Mouse (Mus musculus): Measurements from ENCODE around the gene Tbca.

Gene Tbca

DNA sequence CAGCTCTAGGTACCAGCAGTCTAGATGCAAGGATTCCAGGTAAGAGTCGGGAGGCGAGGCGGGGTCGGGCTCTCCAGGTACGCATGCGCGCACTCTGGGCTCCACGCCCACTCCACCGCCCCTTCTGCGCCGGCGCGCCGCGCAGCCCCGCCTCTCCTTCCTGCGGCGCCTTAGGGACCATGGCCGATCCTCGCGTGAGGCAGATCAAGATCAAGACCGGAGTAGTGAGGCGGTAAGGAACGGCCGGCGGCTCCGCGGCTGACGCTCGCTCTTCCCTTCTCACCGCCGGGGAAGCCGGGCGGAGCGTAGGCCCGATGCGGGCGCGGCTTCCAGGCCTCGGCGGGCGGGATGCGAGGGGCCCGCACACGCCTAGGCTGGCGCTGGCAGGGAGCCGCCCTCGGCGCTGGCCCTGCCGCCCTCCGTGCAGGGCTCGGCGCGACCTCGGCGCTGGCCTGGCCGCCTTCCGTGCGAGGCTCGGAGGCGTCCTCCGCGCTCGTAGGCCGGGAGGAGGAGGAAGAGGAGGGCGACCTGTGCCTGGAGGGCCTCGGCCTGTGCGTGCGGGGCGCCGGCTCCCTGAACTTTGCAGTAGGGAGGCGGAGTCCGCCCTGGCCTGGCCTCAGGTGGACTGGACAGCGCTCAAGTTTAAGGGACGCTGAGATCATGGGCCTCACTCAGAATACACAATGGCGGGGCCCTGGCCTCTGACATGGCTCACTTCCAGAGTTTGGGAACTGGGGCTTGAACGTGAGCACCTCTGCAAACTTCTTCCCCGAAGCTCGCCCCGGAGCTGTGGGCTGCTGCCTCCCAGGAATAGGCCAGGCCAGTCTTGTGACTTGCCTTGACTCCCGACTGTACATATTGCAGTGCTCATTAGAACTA, at the start of gene Tbca:
TSS of gene Tbca (plus strand) at position 140 of the 879 bp plus-strand sequence.
- DNase-seq (ENCODE audit: low spot score) = peak; percentile 95

DNA sequence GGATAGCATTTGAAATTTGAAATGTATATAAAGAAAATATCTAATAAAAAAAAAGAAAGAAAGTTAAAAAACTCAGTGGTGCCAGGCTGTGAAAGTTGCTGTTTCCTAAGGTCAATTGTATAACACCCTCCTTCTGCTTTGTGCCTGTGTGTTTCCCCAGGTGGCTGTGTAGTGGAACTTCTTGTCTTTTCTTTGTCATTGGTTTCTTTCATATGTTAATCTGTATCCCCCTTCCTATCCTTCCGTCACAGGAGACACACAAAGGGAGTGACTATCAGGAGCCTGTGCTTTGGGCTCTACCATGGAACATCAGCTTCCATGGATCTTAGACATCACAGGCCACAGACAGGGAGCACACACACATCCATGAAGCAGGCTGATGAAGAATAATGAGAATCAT, 43.5 kb upstream of the Tbca start:
- no peak for DNase-seq (ENCODE audit: low spot score)

GRCm38 (mm10) chr13:94765852-94766251, 22.9 kb upstream of the Tbca start:
- DNase-seq (ENCODE audit: low spot score) = no peak

GRCm38 (mm10) chr13:94768460-94769154, 20.1 kb upstream of the Tbca start:
- no peak for DNase-seq (ENCODE audit: low spot score)

- no peak for DNase-seq (ENCODE audit: low spot score)
These were observed 19.6 kb upstream of the Tbca start for GRCm38 (mm10) chr13:94769155-94769470.

GRCm38 (mm10) chr13:94786866-94787265, 1.8 kb upstream of the Tbca start:
- DNase-seq (ENCODE audit: low spot score) = no peak

- DNase-seq (ENCODE audit: low spot score) = no peak
These were observed 6.0 kb downstream of the Tbca start for GRCm38 (mm10) chr13:94794689-94795088.

DNA sequence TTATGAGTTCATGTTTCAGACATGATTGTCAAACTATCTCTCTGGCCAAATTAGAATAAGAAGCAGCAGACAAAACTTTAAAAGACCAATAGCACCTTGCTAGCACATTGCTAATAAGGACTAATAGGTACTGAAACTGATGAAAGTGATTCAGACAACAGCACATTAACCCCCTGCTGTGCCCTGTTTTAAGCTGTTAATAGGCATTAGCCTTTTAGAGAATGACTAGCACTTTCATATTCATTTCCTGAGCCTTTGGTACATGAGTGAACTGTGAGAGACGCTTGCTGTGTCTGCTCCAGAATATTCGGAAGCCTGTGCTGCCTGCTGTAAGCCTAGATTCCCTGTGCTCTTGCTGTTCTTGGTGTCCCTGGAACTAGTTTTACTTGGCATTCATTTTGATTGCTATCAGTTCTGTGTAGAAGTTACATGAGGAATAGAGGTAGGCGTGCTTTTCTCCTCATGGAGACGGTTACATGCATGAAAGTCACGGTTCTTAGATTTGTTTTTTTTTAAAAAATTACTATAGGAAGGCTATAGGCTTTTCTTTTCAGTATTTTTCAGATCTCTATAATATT, 14.9 kb downstream of the Tbca start:
- DNase-seq (ENCODE audit: low spot score) = no peak

- no peak for DNase-seq (ENCODE audit: low spot score)
These were observed 17.8 kb downstream of the Tbca start for GRCm38 (mm10) chr13:94806315-94807179.

DNA sequence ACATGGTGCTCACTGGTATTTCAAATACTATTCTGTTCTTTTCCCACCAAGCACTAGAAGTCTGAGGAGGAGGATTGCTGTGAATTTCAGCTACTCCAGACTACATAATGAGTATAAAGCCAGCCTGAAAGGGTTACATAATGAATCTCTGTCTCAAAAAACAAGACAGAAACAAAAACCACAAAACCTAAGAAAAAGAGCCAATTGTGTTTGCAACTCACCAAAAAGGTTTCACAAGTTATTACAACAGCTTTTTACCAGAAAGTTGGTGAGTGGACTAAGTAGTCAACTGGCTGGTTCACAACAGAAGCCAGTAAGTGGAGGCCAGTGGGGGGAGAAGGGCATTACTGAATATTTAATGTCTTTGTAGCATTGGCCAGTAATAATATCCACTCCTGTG, 19.9 kb downstream of the Tbca start:
- no peak for DNase-seq (ENCODE audit: low spot score)

DNA sequence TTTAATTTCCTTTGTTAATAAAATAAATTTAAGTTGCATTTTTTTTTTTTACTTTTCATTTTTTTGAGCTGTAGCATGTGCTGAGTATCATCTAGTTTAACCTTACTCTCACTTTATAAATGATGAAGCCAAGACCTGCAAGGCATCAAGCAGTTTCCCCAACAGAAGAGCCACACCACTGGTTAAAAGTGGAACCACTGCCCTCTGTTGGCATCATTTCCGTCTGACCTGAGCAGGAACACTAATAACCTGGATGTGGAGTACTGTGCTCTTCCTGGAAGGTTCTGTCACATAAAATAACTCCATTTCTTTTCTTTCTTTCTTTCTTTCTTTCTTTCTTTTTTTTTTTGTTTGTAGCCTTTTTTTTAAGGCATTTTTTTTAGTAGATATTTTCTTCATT, 21.0 kb downstream of the Tbca start:
- DNase-seq (ENCODE audit: low spot score) = peak; percentile 34

GRCm38 (mm10) chr13:94811451-94811850, 22.7 kb downstream of the Tbca start:
- no peak for DNase-seq (ENCODE audit: low spot score)

- DNase-seq (ENCODE audit: low spot score) = no peak
These were observed 25.1 kb downstream of the Tbca start for GRCm38 (mm10) chr13:94813770-94814169.

DNA sequence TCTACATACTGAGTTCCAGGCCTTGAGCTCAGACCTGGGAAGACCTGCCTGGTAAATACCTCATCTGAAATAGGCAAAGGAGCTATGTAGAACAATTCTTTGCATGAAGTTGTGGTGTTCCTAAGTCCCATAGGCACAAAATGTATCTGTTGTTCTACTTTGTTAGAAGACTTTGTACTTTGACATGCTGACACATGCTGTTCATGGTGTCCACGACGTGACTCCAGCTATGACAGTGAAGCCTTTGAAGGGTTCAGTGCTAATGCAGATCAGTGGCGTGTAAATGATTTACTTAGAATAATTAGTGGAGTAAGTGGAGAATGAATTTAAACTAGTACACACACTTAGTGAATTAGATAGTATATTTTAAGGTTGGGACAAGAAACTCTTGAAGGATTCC, 31.8 kb downstream of the Tbca start:
- DNase-seq (ENCODE audit: low spot score) = no peak

DNA sequence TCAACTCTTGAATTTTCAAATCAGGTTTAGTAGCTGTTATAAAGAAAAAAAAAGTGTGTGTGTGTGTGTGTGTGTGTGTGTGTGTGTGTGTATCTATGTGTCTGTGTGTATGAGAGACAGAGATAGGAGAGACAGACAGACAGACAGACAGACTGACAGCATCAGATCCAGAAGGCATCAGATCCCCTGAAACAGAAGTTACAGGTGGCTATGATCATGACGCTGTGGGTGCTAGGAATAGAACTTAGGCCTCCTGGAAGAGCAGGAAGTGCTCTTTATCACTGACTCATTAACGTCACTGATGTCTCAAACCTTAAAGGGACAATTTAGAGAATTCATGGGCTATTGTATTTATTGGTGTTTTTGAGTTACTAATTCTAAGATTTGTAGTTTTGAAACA, 32.2 kb downstream of the Tbca start:
- no peak for DNase-seq (ENCODE audit: low spot score)

DNA sequence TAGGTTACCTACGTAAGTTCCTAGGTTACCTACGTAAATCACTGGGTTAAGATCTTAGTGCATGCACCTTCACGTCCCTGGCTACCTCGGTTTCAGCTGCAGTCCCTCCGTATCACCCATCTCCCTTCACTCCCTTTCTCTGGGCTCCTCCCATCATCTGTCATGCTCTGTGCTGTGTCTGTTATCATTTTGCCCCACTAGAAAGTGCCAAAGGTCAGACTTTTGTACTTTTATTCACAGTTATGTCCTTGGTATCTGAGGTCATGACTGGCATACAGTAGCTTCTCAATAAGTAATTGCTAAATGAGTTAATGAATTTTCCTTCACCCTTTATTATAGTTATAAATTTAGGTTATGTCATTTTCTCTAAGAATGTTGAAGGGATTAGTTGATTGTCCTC, 37.7 kb downstream of the Tbca start:
- no peak for DNase-seq (ENCODE audit: low spot score)

DNA sequence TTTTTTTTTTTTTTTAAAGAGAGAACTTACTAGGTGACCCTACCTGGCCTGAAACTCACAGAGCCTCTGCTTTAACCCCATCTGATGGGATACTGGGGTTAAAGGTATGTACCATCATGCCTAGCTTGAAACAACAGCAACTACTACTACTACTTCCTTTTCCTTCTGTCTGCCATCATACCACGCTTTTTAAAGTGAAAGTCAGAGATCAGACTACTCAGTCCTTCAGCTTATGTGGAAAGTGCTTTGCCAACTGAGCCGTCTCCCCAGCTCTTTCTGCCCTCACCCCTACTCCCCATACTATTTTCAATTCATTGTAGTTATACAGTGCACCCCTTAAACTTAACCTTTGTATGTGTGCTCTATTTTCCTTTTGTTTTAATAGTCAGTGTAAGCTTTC, 38.3 kb downstream of the Tbca start:
- no peak for DNase-seq (ENCODE audit: low spot score)

DNA sequence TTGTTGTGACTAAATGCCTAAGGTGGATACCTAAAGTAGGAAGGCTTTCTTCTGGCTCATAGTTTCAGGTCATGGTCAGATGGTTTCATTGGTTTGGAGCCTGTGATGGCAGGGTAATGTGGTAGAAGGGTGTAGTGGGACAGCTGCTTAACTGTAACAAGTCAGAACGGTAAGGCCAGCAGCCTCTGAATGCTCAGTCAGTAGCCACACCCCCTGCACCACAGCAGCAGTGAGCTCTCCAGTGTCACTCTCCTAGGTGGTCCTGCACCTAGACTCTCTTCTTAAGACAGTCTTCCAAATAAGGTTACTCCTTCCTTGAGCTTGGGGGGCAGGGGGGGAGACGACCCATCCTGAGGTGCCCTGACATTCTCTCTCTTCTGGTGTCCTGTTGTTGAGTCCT, 39.1 kb downstream of the Tbca start:
- no peak for DNase-seq (ENCODE audit: low spot score)

DNA sequence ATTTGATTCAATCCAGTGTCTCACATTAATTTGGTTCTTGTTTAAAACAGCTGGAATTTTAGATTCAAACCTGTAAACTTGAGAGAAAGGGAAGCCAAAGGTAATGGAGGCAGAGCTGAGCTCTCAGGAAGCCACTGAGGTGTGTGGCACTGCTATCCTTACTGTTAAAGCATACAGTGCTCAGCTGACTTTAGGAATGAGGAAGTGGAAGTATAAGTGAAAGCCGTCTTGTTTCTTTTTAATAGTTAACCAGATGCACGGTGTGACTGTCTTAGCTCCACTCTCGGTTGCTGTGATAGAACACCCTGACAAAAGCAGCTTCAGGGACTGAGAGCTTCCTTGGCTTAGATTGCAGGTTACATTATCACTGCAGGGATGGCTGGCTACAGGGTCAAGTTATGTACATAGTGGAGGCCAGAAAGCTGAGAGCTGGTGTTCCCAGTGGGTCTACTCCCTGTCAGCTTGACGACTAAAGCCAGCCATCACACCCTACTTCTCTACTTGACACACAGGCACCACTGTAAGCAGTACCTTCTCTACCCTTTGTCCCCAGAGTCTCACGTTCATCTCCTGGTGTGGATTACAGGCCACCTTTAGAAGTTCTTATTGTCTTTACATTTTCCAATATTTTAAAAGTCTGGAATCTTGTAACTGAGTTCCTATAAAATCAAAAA, 49.5 kb downstream of the Tbca start:
- DNase-seq (ENCODE audit: low spot score) = no peak

- DNase-seq (ENCODE audit: low spot score) = peak; percentile 56
These were observed 50.1 kb downstream of the Tbca start for GRCm38 (mm10) chr13:94838756-94839337.

DNA sequence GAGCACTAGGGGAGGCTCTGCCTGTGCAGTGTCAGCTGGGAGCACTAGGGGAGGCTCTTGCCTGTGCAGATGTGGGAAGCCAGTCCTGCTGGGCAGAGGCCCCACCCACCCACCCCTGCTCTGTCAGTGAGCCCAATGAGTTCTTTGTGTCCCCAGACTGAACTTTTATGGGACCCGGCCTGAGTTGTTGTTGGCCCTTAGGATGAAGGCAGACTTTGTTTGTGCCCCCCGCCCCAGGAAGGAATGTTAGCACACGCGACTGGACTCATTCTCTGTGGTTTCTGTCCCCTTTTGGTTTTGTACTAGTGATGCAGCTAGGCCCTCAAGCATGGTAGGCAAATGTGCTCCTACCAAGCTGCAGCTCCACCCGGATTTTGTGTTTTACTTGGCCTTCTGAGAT, 54.5 kb downstream of the Tbca start:
- no peak for DNase-seq (ENCODE audit: low spot score)

All from MN1 (cell line).